Mouse (Mus musculus) retina, postnatal 7 days (tissue): ENCODE measurements around the gene Camkv.

Experiments
- DNase-seq: peaks from one replicate; pipeline ENCODE4 v3.0.0-alpha.2; 2012; ENCODE audit warnings: low read depth, low spot score

The Camkv gene

GRCm38 (mm10) chr9:107935374-107935773 lies at the start of gene Camkv:
Gene Camkv (plus strand): TSS chr9:107935674.
- DNase-seq, result no peak

GRCm38 (mm10) chr9:107887804-107888266 lies 47.6 kb upstream of the Camkv start, which contains the start of gene Mon1a:
Gene Mon1a (plus strand): TSS chr9:107888151.
- DNase-seq, result peak; percentile 64

GRCm38 (mm10) chr9:107888267-107888850 lies 47.1 kb upstream of the Camkv start:
- DNase-seq, result no peak

GRCm38 (mm10) chr9:107890260-107890659 lies 45.2 kb upstream of the Camkv start:
- no peak for DNase-seq

GRCm38 (mm10) chr9:107891023-107891422 lies 44.5 kb upstream of the Camkv start:
- DNase-seq, result no peak

GRCm38 (mm10) chr9:107898563-107898962 lies 36.9 kb upstream of the Camkv start:
- no peak for DNase-seq

GRCm38 (mm10) chr9:107899855-107900254 lies 35.6 kb upstream of the Camkv start:
- DNase-seq, result no peak

- peak; percentile 62 for DNase-seq
Observed at GRCm38 (mm10) chr9:107900840-107901626, 34.4 kb upstream of the Camkv start.

GRCm38 (mm10) chr9:107901627-107901914 lies 33.9 kb upstream of the Camkv start:
- DNase-seq, result no peak

- peak; percentile 79 for DNase-seq
Observed at GRCm38 (mm10) chr9:107904726-107905125, 30.7 kb upstream of the Camkv start.

GRCm38 (mm10) chr9:107906252-107906966 lies 29.1 kb upstream of the Camkv start, which contains the start of gene Mst1r:
Gene Mst1r (plus strand): TSS chr9:107906873.
- DNase-seq, result no peak

- no peak for DNase-seq
Observed at GRCm38 (mm10) chr9:107906967-107907800, 28.3 kb upstream of the Camkv start.

GRCm38 (mm10) chr9:107907801-107908120 lies 27.7 kb upstream of the Camkv start:
- no peak for DNase-seq

GRCm38 (mm10) chr9:107908410-107909158 lies 26.9 kb upstream of the Camkv start:
- no peak for DNase-seq

- no peak for DNase-seq
Observed at GRCm38 (mm10) chr9:107910025-107910769, 25.3 kb upstream of the Camkv start.

GRCm38 (mm10) chr9:107914764-107915420 lies 20.6 kb upstream of the Camkv start:
- DNase-seq, result no peak

GRCm38 (mm10) chr9:107917895-107918608 lies 17.4 kb upstream of the Camkv start:
- DNase-seq, result no peak

GRCm38 (mm10) chr9:107918884-107919283 lies 16.6 kb upstream of the Camkv start:
- DNase-seq, result no peak

- DNase-seq, result peak; percentile 79
Observed at GRCm38 (mm10) chr9:107919441-107919840, 16.0 kb upstream of the Camkv start.
